Mouse (Mus musculus) thymus, adult 2 months (tissue): ENCODE data around the gene Prkcz. TPM values are rescaled to one million over a fixed set of nuclear protein-coding genes. Genes with fewer than 3 reads are reported as not detected.
A peak's percentile ranks its signal among the peaks of the same experiment; 100 is the strongest.
"Not testable (repeated sequence)": the region's sequence is repeated elsewhere in the genome, so short reads cannot be mapped to it uniquely, and the experiment has no call there.

Source experiments
- DNase-seq: peaks from one replicate; pipeline ENCODE4 v3.0.0; 2021
- H3K27ac ChIP-seq: fragments of 200-500 bp; 2 replicates; pipeline ENCODE4 v1.5.1; 2012; ENCODE audit warnings: low read length, control low read depth; ENCODE audit not compliant: control insufficient read depth, insufficient read depth
- H3K27me3 ChIP-seq: fragments of 200-500 bp; 2 replicates; pipeline ENCODE4 v1.6.1; 2012; ENCODE audit warnings: mild to moderate bottlenecking, low read length, moderate library complexity, mixed read lengths; ENCODE audit not compliant: control insufficient read depth, insufficient read depth
- H3K36me3 ChIP-seq: fragments of 200-500 bp; 2 replicates; pipeline ENCODE4 v1.6.1; 2012; ENCODE audit warnings: mild to moderate bottlenecking, low read length, moderate library complexity; ENCODE audit not compliant: control insufficient read depth, insufficient read depth
- H3K4me1 ChIP-seq: fragments of 200-500 bp; replicated peaks from 2 replicates; pipeline ENCODE4 v1.6.1; 2012; ENCODE audit warnings: low read length; ENCODE audit not compliant: control insufficient read depth, insufficient read depth
- H3K4me3 ChIP-seq: fragments of 200-500 bp; 2 replicates; pipeline ENCODE4 v1.5.1; 2012; ENCODE audit warnings: mild to moderate bottlenecking, low read length, control low read depth, moderate library complexity; ENCODE audit not compliant: control insufficient read depth, insufficient read depth
- CTCF ChIP-seq: fragments of 200-500 bp; IDR thresholded peaks from 2 replicates; pipeline ENCODE4 v1.5.1; 2012; ENCODE audit warnings: mild to moderate bottlenecking, control low read depth, low read length, moderate library complexity, borderline replicate concordance; ENCODE audit not compliant: control insufficient read depth, poor library complexity, insufficient read depth; ENCODE audit errors: extremely low read depth
- POLR2A ChIP-seq: fragments of 200-500 bp; IDR thresholded peaks from 2 replicates; pipeline ENCODE4 v1.6.1; 2012; ENCODE audit warnings: mild to moderate bottlenecking, low read length, control low read depth, moderate library complexity; ENCODE audit not compliant: control insufficient read depth, poor library complexity, insufficient read depth; ENCODE audit errors: extremely low read depth
- WGBS: fragments of 180-500 bp; shearing (Covaris S2); methylation state at CpG from one replicate; pipeline ENCODE4 v1.1.7; 2018; 5-methylcytosine and 5-hydroxymethylcytosine counted together
- polyA plus RNA-seq: library from polyadenylated mRNA; depleted of rRNA; stranded (reverse); fragments of >200 nt; gene quantifications from 2 replicates; pipeline ENCODE4 v1.2.3, GENCODE M21; 2012

Prkcz gene
- polyA plus RNA-seq, 1 experiment, result 8.5 TPM

- no peak for DNase-seq
- Histone ChIP-seq H3K4me1 (peaks cover 10% of the 10 kb centered on the region), H3K27ac (no peak overlapping the region), H3K4me3 (no peak overlapping the region), H3K27me3 (no peaks in the 10 kb centered on the region), H3K36me3 (no peaks in the 10 kb centered on the region)
- WGBS, result 98% methylated on average over 6 of the region's 6 CpGs
- TF ChIP-seq POLR2A (no peak), CTCF (no peak)
These were observed 108.9 kb downstream of the Prkcz start for GRCm38 (mm10) chr4:155252253-155252652.

GRCm38 (mm10) chr4:155251147-155251546, 110.0 kb downstream of the Prkcz start:
- WGBS, result 97% methylated on average over 3 of the region's 3 CpGs
- Histone ChIP-seq H3K4me1 (peaks cover 10% of the 10 kb centered on the region), H3K27ac (no peak overlapping the region), H3K36me3 (no peaks in the 10 kb centered on the region), H3K4me3 (no peak overlapping the region), H3K27me3 (no peaks in the 10 kb centered on the region)
- no peak for TF ChIP-seq POLR2A
- TF ChIP-seq CTCF, result no peak
- no peak for DNase-seq

GRCm38 (mm10) chr4:155250361-155251117, 110.6 kb downstream of the Prkcz start:
- Histone ChIP-seq H3K4me3 (peak overlapping the region; percentile 70), H3K36me3 (no peaks in the 10 kb centered on the region), H3K27ac (peak overlapping the region; percentile 85), H3K4me1 (peaks cover 14% of the 10 kb centered on the region), H3K27me3 (no peaks in the 10 kb centered on the region)
- peak; percentile 11 for DNase-seq
- no peak for TF ChIP-seq POLR2A
- TF ChIP-seq CTCF, result no peak
- WGBS, result 39% methylated on average over 23 of the region's 23 CpGs

GRCm38 (mm10) chr4:155249648-155250351, 111.4 kb downstream of the Prkcz start, which contains the start of gene Faap20:
TSS of gene Faap20 (plus strand) at chr4:155249802.
- H3K27me3 ChIP-seq, result no peaks in the 10 kb centered on the region
- peak within 1 kb of the TSS; percentile 70 for H3K4me3 ChIP-seq
- peak within 1 kb of the TSS; percentile 85 for H3K27ac ChIP-seq
- TF ChIP-seq POLR2A (peak; percentile 73), CTCF (no peak)
- no peaks in the 10 kb centered on the region for H3K36me3 ChIP-seq
- peak; percentile 90 for DNase-seq
- 0% methylated on average over 57 of the region's 58 CpGs for WGBS
- H3K4me1 ChIP-seq, result peaks cover 14% of the 10 kb centered on the region

GRCm38 (mm10) chr4:155249257-155249647, 111.9 kb downstream of the Prkcz start:
- TF ChIP-seq POLR2A (no peak), CTCF (peak; percentile 80; the same call in 1 of the 2 replicates)
- peak; percentile 94 for DNase-seq
- Histone ChIP-seq H3K4me1 (peaks cover 14% of the 10 kb centered on the region), H3K4me3 (peak overlapping the region; percentile 70), H3K36me3 (no peaks in the 10 kb centered on the region), H3K27ac (peak overlapping the region; percentile 85), H3K27me3 (no peaks in the 10 kb centered on the region)
- 1% methylated on average over 9 of the region's 9 CpGs for WGBS

GRCm38 (mm10) chr4:155248054-155248453, 113.1 kb downstream of the Prkcz start:
- H3K36me3 ChIP-seq, H3K27me3 ChIP-seq, H3K27ac ChIP-seq, H3K4me3 ChIP-seq, DNase-seq: not testable (repeated sequence)
- peaks cover 14% of the 10 kb centered on the region for H3K4me1 ChIP-seq
- WGBS, result 99% methylated on average over 3 of the region's 3 CpGs
